Mouse (Mus musculus): ENCODE results near the gene Zfp786. TPM values are rescaled to one million over a fixed set of nuclear protein-coding genes. Genes with fewer than 3 reads are reported as not detected.

Zfp786 gene
- polyA plus RNA-seq, 1 experiment, result 0.26 TPM

DNA sequence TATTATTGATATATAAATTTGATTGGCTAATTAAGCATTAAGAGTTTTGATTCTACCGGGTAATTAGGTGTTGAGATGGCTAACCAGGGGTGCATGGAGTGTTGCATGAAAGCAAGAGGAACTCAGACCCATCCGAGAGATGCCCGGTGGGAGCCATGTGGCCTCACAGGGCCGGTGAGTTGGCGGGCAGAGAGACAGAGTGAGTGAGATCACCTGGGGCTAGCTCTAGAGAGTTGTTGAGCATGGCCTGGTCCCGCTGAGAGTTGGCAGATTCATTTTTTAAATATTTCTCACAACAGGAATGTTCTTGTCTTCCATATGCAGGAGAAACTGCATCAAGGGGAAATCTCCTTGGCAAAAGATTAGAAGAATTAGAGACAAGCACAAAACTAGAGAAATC, 26.6 kb upstream of the Zfp786 start:
- no peak overlapping the region for H3K4me3 ChIP-seq (replicated peaks; ENCODE audit: extremely low read depth, low read depth, low read length)
- TF ChIP-seq POLR2A (IDR thresholded peaks at IDR 0.05; ENCODE audit: borderline replicate concordance, extremely low read depth, low read depth, low read length) (no peak), CTCF (IDR thresholded peaks at IDR 0.05; ENCODE audit: insufficient read depth, low read length) (no peak)
- WGBS, result 96% methylated on average over 6 of the region's 6 CpGs
- no peaks in the 10 kb centered on the region for H3K4me1 ChIP-seq (ENCODE audit: control insufficient read depth, insufficient read depth, low read length)
- DNase-seq, result no peak

DNA sequence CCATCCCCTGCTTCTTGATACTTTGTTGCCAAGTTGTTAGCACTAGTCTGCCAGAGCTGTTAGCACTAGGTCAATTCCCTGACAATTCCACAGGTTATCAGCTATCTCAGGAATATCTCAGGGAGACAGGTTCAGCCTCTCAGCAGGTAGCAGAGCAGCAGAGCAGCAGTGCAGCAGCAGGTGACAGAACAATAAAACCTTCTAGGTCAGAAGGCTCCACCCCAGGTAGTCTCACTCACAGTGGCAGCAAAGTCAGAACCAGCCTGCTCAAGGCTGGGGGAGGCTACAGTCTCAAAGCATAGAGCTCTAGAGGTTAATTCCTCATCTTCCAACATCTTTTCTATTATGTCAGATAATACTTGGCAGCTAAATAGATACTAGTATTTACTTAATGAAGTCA, 15.1 kb upstream of the Zfp786 start:
- TF ChIP-seq POLR2A (IDR thresholded peaks at IDR 0.05; ENCODE audit: borderline replicate concordance, extremely low read depth, low read depth, low read length) (no peak), CTCF (IDR thresholded peaks at IDR 0.05; ENCODE audit: insufficient read depth, low read length) (no peak)
- no peaks in the 10 kb centered on the region for H3K4me1 ChIP-seq (ENCODE audit: control insufficient read depth, insufficient read depth, low read length)
- DNase-seq, result no peak
- no peak overlapping the region for H3K4me3 ChIP-seq (replicated peaks; ENCODE audit: extremely low read depth, low read depth, low read length)

DNA sequence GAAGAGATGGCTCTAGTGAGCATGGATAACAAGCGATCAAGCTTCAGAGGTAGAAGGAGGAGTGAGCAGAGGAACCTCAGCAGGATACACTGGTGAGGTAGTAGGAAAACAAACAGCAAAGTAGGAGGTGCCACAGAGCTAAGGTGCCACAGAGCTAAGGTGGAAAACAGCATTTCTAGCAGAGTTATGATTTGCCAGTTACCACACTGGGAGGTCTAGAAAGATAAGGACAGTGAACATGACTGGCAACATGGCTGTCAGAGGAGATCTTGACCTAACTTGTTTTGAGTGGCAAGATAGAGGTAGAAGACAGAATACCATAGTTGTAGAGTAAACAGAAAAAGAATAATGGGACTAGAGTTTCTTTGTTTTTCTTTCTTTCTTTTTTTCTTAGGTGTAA, 11.7 kb upstream of the Zfp786 start:
- 90% methylated on average over 1 of the region's 1 CpGs for WGBS
- H3K4me1 ChIP-seq (ENCODE audit: control insufficient read depth, insufficient read depth, low read length), result peaks cover 3% of the 10 kb centered on the region; the same call in 1 of the 2 replicates
- no peak for TF ChIP-seq POLR2A (IDR thresholded peaks at IDR 0.05; ENCODE audit: borderline replicate concordance, extremely low read depth, low read depth, low read length)
- no peak for TF ChIP-seq CTCF (IDR thresholded peaks at IDR 0.05; ENCODE audit: insufficient read depth, low read length)
- no peak for DNase-seq
- no peak overlapping the region for H3K4me3 ChIP-seq (replicated peaks; ENCODE audit: extremely low read depth, low read depth, low read length)

DNA sequence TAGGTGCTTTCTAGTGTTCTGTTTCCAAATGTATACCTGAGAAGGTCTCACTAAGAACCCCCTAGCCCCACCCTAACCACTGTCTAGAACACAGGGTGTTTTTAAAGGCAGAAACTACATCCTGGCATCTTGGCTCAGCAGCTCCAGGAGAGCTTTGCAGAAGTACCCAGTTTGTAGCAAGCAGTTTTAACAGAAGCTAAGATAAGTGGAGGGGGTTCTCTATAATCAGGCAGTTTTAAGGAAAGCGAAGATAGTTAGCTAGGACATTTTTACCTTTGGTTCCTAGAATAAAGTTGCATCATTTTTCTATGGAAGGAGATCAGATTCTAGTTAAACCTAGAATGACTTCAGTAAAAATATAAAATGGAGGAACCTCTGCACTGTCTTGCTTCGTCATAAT, 11.2 kb upstream of the Zfp786 start:
- no peak for DNase-seq
- Histone ChIP-seq H3K4me1 (ENCODE audit: control insufficient read depth, insufficient read depth, low read length) (peaks cover 5% of the 10 kb centered on the region), H3K4me3 (replicated peaks; ENCODE audit: extremely low read depth, low read depth, low read length) (no peak overlapping the region)
- TF ChIP-seq POLR2A (IDR thresholded peaks at IDR 0.05; ENCODE audit: borderline replicate concordance, extremely low read depth, low read depth, low read length) (no peak), CTCF (IDR thresholded peaks at IDR 0.05; ENCODE audit: insufficient read depth, low read length) (no peak)
- 90% methylated on average over 2 of the region's 2 CpGs for WGBS

DNA sequence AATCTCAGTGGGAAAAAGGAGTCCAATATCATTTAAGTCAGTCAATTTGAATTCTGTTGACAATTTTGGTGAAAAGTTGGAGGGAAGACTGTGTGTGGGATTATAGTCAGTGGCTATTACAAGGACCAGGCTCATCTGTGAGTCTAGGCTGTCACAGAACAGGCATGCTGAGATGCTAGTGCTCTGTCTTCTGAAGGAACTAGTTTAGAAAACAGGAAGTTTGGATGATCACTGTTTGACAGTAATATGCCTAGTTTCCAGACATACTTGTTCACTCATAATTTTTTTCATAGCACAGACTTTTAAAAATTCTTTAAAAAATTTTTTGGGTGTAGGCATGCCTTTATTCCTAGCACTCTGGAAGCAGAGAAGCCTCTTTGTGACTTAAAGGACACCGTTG, 10.4 kb upstream of the Zfp786 start:
- Histone ChIP-seq H3K4me1 (ENCODE audit: control insufficient read depth, insufficient read depth, low read length) (peaks cover 5% of the 10 kb centered on the region), H3K4me3 (replicated peaks; ENCODE audit: extremely low read depth, low read depth, low read length) (no peak overlapping the region)
- TF ChIP-seq POLR2A (IDR thresholded peaks at IDR 0.05; ENCODE audit: borderline replicate concordance, extremely low read depth, low read depth, low read length) (no peak), CTCF (IDR thresholded peaks at IDR 0.05; ENCODE audit: insufficient read depth, low read length) (no peak)
- 95% methylated on average over 1 of the region's 1 CpGs for WGBS
- DNase-seq, result no peak

DNA sequence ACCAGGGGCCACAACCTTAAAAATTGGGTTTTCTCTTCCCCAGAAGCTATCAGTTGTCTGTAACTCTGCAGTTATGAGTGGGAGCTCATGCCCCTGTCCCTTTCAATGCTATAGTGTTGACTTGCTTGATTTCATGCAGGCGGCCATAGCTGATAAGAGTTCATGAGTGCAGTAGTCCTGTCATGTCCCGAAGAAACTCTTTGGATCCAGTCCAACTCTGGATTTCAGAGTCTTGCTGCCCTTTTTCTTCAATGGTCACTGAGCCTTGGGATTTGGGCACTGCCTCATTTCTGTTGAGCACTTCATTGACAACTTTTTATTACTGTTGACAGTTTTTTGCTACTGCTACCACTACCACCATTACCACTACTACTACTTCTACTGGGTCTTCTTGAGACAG, 7.0 kb upstream of the Zfp786 start:
- WGBS, result 35% methylated on average over 2 of the region's 2 CpGs
- TF ChIP-seq POLR2A (IDR thresholded peaks at IDR 0.05; ENCODE audit: borderline replicate concordance, extremely low read depth, low read depth, low read length) (no peak), CTCF (IDR thresholded peaks at IDR 0.05; ENCODE audit: insufficient read depth, low read length) (no peak)
- H3K4me1 ChIP-seq (ENCODE audit: control insufficient read depth, insufficient read depth, low read length), result peaks cover 5% of the 10 kb centered on the region

DNA sequence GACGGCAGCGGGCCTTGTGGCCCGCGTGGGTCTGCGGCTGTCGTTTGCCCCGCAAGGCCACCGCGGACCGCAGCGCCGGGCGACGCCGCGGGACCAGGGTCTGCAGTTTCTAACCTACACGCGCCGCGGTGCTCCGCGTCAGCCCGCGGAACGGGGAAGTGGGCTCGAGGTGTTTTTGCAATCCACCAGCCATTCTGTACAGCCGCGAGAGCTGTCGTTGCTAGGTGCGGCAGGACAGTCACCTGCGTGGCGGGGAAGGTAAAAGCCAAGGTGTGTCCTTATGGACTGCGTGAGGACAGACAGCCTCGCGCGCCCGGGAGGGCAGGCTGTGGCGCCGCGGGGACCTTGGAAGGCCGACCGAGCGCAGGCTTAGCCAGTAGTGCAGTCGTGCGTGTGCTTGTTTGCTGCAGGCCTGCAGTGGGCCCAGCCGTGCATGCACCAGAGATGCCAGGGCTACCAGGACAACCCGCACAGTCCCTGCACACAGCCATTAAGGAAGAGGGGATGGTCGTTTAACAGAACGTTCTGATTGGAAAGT, 5.4 kb upstream of the Zfp786 start:
- Histone ChIP-seq H3K4me3 (replicated peaks; ENCODE audit: extremely low read depth, low read depth, low read length) (peak overlapping the region; percentile 81), H3K4me1 (ENCODE audit: control insufficient read depth, insufficient read depth, low read length) (peaks cover 5% of the 10 kb centered on the region)
- TF ChIP-seq POLR2A (IDR thresholded peaks at IDR 0.05; ENCODE audit: borderline replicate concordance, extremely low read depth, low read depth, low read length), result no peak
- no peak for TF ChIP-seq CTCF (IDR thresholded peaks at IDR 0.05; ENCODE audit: insufficient read depth, low read length)
- peak; percentile 68 for DNase-seq
- WGBS, result under 1% methylated on average over 49 of the region's 49 CpGs

More for the DNA sequence above, 7.0 kb upstream of the Zfp786 start:
- no peak for DNase-seq
- no peak overlapping the region for H3K4me3 ChIP-seq (replicated peaks; ENCODE audit: extremely low read depth, low read depth, low read length)

DNA sequence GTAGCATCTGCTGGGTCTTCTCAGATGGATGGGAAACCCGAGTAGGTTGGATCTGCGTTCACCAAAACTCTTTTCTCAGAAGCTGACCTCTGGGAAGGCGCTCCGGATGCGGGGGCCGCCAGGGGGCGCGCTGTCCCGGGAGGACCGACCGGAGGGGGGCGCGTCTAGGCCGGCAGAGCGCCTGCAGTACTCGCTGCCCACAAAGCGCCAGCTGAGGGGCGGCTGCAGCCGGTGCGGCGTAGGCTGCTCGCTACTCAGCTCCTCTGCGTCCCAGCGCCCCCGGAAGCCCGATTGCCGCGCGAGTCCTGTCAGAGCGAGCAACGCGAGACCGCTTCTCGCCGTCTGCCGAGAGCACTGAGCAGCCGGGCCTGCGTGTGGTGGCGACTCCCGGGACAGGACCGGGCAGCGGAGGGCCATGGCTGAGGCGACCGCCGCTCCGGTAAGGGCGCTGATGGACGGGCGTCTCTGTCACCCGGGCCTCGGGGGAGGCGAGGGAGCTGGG, 4.9 kb upstream of the Zfp786 start, which contains the start of gene Zfp398:
TSS of gene Zfp398 (plus strand) at position 180 of the 502 bp plus-strand sequence.
- peak; percentile 46; the same call in 1 of the 2 replicates for TF ChIP-seq CTCF (IDR thresholded peaks at IDR 0.05; ENCODE audit: insufficient read depth, low read length)
- TF ChIP-seq POLR2A (IDR thresholded peaks at IDR 0.05; ENCODE audit: borderline replicate concordance, extremely low read depth, low read depth, low read length), result peak; percentile 61; the same call in 1 of the 2 replicates
- under 1% methylated on average over 52 of the region's 52 CpGs for WGBS
- peak; percentile 94 for DNase-seq
- peaks cover 5% of the 10 kb centered on the region for H3K4me1 ChIP-seq (ENCODE audit: control insufficient read depth, insufficient read depth, low read length)
- H3K4me3 ChIP-seq (replicated peaks; ENCODE audit: extremely low read depth, low read depth, low read length), result peak within 1 kb of the TSS; percentile 81

DNA sequence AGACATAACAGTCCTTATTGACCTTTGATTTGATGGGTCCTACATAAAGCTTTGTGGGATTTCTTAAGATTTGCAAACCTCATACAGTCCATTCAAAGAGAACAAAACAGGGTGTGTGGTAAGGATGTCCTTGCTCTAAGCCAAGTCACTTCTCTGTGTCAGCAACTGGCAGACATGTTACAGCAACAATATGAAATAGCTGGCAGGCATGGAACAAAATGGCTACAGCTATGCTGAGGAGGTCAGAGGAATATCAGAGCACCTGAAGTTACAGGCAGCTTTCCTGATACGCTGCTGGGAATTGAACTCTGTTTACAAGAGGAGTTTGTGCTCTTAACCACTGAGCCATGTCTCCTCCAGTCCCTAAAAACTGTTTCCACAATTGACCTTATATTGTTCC, 1.6 kb upstream of the Zfp786 start:
- no peak overlapping the region for H3K4me3 ChIP-seq (replicated peaks; ENCODE audit: extremely low read depth, low read depth, low read length)
- peaks cover 2% of the 10 kb centered on the region; the same call in 1 of the 2 replicates for H3K4me1 ChIP-seq (ENCODE audit: control insufficient read depth, insufficient read depth, low read length)
- no peak for DNase-seq
- 84% methylated on average over 1 of the region's 1 CpGs for WGBS
- TF ChIP-seq POLR2A (IDR thresholded peaks at IDR 0.05; ENCODE audit: borderline replicate concordance, extremely low read depth, low read depth, low read length) (no peak), CTCF (IDR thresholded peaks at IDR 0.05; ENCODE audit: insufficient read depth, low read length) (no peak)

DNA sequence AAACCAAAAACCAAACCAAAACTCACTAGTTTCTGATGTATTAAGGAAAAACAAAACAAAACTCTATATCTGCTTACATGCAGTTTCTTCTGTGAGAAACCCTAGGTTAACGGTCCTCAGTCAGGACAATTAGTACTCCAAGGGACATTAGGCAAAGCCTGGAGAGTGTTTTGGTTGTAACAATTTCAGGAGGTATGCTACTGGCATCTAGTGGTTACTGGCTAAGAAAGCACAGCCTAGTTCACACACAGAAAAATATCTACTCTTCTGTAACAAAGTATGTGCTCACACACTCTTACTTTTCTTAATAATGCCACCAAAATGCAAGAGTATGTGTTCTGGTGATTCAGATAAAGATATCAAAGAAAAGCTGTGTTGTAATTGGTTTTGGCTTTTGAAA, 1.7 kb downstream of the Zfp786 start:
- no peak for DNase-seq
- TF ChIP-seq CTCF (IDR thresholded peaks at IDR 0.05; ENCODE audit: insufficient read depth, low read length) (no peak), POLR2A (IDR thresholded peaks at IDR 0.05; ENCODE audit: borderline replicate concordance, extremely low read depth, low read depth, low read length) (no peak)
- WGBS, result 31% methylated on average over 1 of the region's 1 CpGs
- H3K4me3 ChIP-seq (replicated peaks; ENCODE audit: extremely low read depth, low read depth, low read length), result no peak overlapping the region
- H3K4me1 ChIP-seq (ENCODE audit: control insufficient read depth, insufficient read depth, low read length), result no peaks in the 10 kb centered on the region; the same call in 1 of the 2 replicates
